Mouse (Mus musculus) frontal cortex, postnatal 36 days (tissue): ENCODE data around the gene Arr3.

Experiments used
- DNase-seq, 2 experiments: peaks; one replicate each; pipeline ENCODE4 v3.0.0; 2022; ENCODE audit warnings: low spot score in 2 of 2

Gene Arr3

GRCm38 (mm10) chrX:100605314-100605713, at the start of gene Arr3:
Gene Arr3, plus strand, starts transcription at chrX:100605497.
- peak in 1 of 2 experiments; percentile 25 for DNase-seq

DNA sequence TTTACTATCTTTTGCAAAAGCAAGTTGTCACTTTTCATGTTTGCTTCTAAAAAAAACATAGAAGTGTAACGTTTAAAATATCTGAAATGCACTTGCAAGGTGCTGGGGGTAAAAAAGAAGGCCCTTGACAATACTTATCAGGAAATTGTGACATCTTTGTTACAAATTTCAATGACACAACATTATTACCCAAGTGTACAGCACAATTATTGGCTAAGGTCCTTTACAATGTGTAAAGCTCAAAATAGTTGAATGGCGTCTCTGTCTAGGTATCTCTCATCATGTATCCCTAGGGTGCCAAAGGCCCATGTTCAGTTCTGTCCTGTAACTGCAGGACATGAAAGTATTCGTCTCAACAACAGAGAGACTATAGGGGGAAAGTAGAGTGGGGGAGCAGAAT, 49.3 kb upstream of the Arr3 start:
- no peak for DNase-seq

DNA sequence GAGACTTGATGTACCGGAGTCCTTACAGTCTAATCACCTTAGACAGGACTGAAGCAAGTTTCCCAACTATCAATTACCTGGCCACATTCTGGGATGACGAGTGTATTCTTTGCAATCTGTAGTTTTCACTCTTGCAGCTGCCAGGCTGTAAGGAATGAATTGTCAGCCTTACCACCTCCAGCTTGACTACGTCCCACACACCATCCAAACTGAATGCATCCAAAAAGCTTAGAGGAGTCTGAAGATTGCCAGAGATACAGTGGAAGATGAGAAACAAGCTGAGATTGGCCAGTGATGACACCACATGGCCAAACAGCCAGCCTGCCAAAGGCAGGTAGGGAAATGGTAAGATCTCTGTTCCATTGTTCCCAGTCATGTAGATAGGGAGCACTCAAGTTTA, 39.6 kb upstream of the Arr3 start:
- DNase-seq: peak; percentile 5 to 15

GRCm38 (mm10) chrX:100571951-100572350, 33.3 kb upstream of the Arr3 start, which contains the start of gene Awat1:
Gene Awat1, plus strand, starts transcription at chrX:100572251.
- no peak for DNase-seq

GRCm38 (mm10) chrX:100594791-100595190, 10.5 kb upstream of the Arr3 start, which contains the start of gene P2ry4:
Gene P2ry4, minus strand, starts transcription at chrX:100594869.
- DNase-seq: no peak

DNA sequence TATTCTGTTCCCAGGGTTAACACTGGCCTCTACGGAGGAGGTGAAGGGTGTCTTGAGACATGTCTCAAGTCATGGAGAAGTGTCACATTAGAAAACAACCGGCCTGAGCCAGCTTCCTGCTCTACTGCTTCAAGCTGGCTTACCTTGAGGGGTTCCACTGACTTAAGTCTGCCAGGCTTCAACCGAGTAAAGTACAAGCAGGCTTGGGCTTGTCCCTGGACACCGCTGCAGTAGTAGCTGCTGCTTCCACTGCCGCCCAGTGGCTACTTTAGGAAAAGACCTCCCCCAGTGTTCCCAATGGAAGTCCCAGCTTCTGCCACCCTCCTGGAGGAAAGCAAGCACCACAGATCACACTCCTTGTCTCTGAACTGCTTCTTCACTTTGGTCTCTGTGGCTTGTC, 7.9 kb upstream of the Arr3 start:
- peak; percentile 33 to 59 for DNase-seq

DNA sequence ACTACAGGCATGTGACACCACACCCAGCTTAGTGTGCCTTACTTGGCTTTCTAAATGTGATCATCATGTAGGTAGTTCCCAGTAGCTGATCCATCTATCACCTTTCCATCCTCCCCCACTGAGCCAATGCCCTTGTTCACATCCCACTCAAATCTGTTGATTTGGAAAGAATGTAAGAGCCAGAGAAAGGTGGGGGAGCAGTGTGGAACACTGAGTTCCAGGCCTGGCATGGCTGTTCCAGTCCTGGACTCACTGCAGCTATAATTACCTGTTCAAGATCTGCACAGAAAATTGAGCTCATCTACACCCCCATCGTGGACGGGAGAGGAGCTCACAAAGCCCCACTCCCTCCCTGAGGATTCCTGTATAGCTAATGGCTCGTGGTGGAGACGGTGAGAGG, 5.5 kb upstream of the Arr3 start:
- peak; percentile 28 to 39 for DNase-seq

- no peak for DNase-seq
These were observed 13.2 kb downstream of the Arr3 start for GRCm38 (mm10) chrX:100618488-100618887.

GRCm38 (mm10) chrX:100621366-100621765, 16.1 kb downstream of the Arr3 start:
- DNase-seq: no peak

- no peak for DNase-seq
These were observed 18.9 kb downstream of the Arr3 start for GRCm38 (mm10) chrX:100624242-100624641.

DNA sequence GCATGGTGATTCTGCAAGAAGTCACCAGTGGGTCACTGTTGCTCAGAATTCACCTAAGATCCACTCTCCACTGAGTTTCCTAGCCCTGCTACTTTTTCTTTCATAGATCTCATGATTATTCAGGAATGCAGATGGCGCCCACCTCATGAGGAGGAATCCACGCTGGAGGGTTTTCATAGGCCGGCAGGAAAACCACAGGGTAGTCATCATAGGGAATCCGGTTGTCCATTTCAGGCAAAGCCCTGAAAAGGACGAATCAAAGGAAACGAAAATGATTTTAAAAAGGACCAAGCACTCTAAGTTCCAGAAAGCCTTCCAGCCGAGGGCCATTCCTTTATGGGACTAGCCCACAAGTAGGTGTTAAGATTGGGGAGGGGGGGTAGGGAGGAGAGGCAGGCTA, 19.8 kb downstream of the Arr3 start:
- no peak for DNase-seq

DNA sequence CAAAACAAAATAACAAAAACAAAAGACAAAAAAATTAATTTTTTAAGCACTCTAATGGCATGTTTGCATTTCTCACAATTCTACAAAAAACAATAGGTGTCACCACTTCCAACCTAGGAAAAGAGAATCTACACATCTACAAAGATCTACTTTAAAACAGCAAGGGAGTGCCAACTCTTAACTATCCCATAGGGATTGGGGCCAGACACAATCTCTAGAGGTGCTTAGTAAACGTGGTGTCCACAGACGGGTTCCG, 20.2 kb downstream of the Arr3 start, which contains the start of gene Kif4:
TSS of gene Kif4 (plus strand) at position 192 of the 256 bp plus-strand sequence.
- DNase-seq: no peak

DNA sequence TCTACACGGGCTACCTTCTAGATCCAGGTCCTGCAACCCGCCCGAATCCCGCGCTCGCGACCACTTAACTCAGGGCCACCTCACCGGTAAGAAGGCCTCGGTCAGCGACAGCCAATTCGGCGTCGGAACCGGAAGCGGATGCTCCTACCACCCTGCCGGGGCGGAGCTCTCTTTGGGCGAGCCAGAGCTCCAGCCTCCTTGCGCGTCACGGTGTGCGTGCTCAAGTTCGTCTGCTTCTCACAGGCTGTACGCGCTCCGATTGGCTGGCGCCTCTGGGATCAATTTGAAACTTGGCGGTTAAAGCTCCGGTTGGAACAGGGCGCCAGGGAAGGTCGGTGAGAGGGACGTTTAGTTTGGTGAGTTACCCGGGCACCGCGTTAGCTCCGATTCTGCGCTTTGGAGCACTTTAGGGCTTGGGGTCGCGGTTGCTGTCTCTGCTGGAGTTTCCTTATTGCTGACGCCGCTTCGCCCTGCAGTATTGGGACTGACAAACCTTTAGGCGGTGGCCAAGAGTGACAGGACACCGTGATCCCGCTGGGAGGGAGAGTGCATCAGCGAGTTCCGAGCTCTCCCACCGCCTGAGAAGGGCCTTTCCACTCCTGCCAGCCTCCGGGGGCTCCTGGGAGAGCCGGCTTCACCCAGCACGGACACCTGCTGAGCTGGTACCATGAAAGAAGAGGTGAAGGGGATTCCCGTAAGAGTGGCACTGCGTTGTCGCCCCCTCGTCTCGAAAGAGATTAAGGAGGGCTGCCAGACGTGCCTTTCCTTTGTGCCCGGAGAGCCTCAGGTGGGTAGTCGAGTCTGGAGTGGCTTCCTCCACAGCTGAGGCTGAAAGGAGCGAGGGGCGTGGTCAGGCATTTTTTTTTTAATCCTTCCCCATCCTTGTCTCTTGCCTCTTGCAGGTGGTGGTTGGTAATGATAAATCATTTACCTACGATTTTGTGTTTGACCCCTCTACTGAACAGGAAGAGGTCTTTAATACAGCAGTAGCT, 20.8 kb downstream of the Arr3 start, which contains the start of gene Pdzd11:
TSS of gene Pdzd11 (minus strand) at position 767 of the 992 bp plus-strand sequence.
- peak; percentile 73 to 89 for DNase-seq

GRCm38 (mm10) chrX:100629076-100629475, 23.8 kb downstream of the Arr3 start:
- DNase-seq: no peak

DNA sequence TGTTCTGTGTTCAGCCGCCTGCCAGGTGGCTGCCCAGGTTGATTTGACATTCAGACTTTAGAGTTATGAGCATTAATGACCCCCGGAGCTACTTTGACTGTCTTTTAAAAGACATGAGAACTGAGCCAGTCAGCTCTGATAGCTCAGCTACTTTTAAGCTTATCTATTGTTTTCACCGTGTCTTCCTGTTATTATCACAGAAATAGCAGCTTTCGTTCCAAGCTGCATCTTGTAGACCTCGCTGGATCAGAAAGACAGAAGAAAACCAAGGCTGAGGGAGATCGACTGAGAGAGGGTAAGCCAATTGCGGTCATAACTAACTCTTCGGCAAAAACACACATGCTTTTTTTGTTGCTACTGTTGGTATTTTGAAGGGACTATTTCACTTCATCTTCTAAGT, 33.2 kb downstream of the Arr3 start:
- DNase-seq: no peak

- DNase-seq: no peak
These were observed 47.6 kb downstream of the Arr3 start for GRCm38 (mm10) chrX:100652848-100653247.

DNA sequence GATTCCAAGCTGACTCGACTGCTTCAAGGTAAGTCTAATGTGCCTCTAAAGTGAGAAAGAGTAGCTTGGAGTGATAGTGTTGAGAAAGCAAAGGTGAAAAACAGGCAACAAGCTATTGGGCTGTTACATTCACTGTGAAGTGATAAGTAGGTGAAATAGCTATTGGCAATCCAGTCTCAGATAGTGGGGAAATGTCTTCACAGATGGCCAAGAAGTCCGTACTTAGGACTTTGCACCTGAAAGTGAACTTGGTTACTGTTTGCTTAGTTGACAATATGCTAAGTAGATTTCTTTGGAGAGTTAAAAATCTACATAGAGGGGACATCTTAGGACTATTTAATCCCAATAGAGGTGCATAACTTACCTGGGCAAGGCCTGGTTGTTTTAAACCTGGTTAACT, 59.5 kb downstream of the Arr3 start:
- no peak for DNase-seq
